Mouse (Mus musculus) neural tube, embryonic 14.5 days (tissue): ENCODE measurements around the gene Ap1s3. TPM values are rescaled to one million over a fixed set of nuclear protein-coding genes. Genes with fewer than 3 reads are reported as not detected.
A peak's percentile ranks its signal among the peaks of the same experiment; 100 is the strongest.

ENCODE experiments used
- ATAC-seq: fragments of 200-750 bp; cut with Nextera tagmentation; 2 replicates; pipeline ENCODE4 v1.8.0; 2017; ENCODE audit warnings: low read depth, mild to moderate bottlenecking, moderate TSS enrichment, moderate library complexity
- H3K27ac ChIP-seq: fragments of 300-500 bp; sonication (generic); 2 replicates; pipeline ENCODE4 v1.5.1; 2014; ENCODE audit warnings: low read depth, mild to moderate bottlenecking, control low read depth, low read length, moderate library complexity, mixed read lengths
- H3K27me3 ChIP-seq: fragments of 300-500 bp; sonication (generic); 2 replicates; pipeline ENCODE4 v1.6.1; 2014; ENCODE audit warnings: low read length; ENCODE audit not compliant: control insufficient read depth, insufficient read depth
- H3K36me3 ChIP-seq: fragments of 300-500 bp; sonication (generic); 2 replicates; pipeline ENCODE4 v1.6.1; 2014; ENCODE audit warnings: low read length, mixed read lengths; ENCODE audit not compliant: control insufficient read depth, insufficient read depth
- H3K4me1 ChIP-seq: fragments of 300-500 bp; sonication (generic); 2 replicates; pipeline ENCODE4 v1.6.1; 2014; ENCODE audit warnings: low read length; ENCODE audit not compliant: control insufficient read depth, insufficient read depth
- H3K4me2 ChIP-seq: fragments of 300-500 bp; sonication (generic); 2 replicates; pipeline ENCODE4 v1.6.1; 2014; ENCODE audit warnings: mild to moderate bottlenecking, low read depth, low read length, control low read depth
- H3K4me3 ChIP-seq: fragments of 300-500 bp; sonication (generic); 2 replicates; pipeline ENCODE4 v1.5.1; 2014; ENCODE audit warnings: low read depth, low read length, control low read depth, mixed read lengths
- H3K9ac ChIP-seq: fragments of 300-500 bp; sonication (generic); replicated peaks from 2 replicates; pipeline ENCODE4 v1.6.1; 2014; ENCODE audit warnings: low read depth, mild to moderate bottlenecking, control low read depth, low read length, mixed read lengths
- H3K9me3 ChIP-seq: fragments of 300-500 bp; sonication (generic); 2 replicates; pipeline ENCODE4 v1.6.1; 2016; ENCODE audit warnings: low read length; ENCODE audit not compliant: control insufficient read depth
- WGBS: fragments of 180-500 bp; shearing (Covaris S2); extraction: QIAGEN DNeasy Blood & Tissue Kit; methylation state at CpG from one replicate; pipeline ENCODE4 v1.1.7; 2014; 5-methylcytosine and 5-hydroxymethylcytosine counted together
- polyA plus RNA-seq: library from polyadenylated mRNA; unstranded; fragments of >200 nt; fragmentation: Nextera tagmentation; extraction: Ambion mirVana; gene quantifications from 2 replicates; pipeline ENCODE4 v1.2.1, GENCODE M21; 2014

The Ap1s3 gene
- polyA plus RNA-seq, 1 experiment from 2014 or later = 0.29 TPM

DNA sequence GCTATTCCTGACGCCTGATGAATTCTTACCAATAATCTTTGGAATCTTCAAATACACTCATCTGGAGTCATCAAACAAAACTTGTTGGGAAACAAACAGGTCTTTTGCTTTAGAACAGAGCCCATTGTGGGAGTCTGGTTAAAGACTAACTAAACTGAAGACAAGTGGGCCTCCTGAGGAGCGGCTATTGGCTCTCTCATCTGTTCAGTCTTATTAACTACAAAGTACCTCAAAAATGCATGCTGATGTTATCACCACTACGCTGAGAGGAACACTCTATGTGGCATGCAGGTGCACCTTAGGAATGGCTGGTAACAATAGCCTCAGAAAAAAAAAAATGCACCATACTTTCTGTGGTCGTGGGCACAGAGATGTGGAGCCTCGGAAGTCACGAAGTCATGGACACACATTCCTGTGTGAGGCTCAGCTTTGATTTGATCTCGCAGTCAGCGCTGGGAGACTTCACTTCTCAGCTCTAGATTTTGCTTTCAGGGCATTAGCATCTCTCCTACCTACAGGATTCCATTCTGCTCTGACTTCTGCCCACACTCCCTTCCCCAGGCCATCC is 6.4 kb upstream of the Ap1s3 start:
- 55% methylated on average over 8 of the region's 8 CpGs for WGBS
- Histone ChIP-seq H3K9ac (no peak overlapping the region), H3K4me2 (no peak overlapping the region), H3K4me1 (no peaks in the 10 kb centered on the region), H3K9me3 (no peaks in the 10 kb centered on the region), H3K36me3 (no peaks in the 10 kb centered on the region), H3K4me3 (no peak overlapping the region), H3K27me3 (peaks cover 1% of the 10 kb centered on the region), H3K27ac (no peak overlapping the region)
- ATAC-seq = no peak

DNA sequence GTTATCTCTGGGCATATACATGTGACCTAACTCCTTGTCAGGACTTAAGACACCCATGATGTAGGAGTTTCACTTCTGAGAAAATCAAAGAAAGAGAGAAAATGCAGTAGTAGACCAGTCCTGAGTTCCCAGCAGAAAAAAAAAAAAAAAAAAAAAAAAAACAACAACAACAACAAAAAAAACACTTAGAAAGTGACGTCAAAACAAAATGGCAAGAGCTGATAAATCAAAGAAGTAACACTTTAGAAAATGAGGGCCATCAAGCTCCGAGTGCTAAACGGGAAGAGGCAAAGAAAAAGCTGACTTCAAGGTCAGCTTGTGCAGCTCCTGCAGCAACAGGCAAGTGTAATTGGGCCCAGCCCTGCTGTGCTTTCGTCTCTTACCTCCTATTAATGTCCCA is 3.9 kb upstream of the Ap1s3 start:
- no peak overlapping the region for H3K9ac ChIP-seq
- H3K36me3 ChIP-seq = no peaks in the 10 kb centered on the region
- no peaks in the 10 kb centered on the region for H3K9me3 ChIP-seq
- H3K27ac ChIP-seq = no peak overlapping the region
- no peak for ATAC-seq
- H3K4me1 ChIP-seq = peaks cover 5% of the 10 kb centered on the region; the same call in 1 of the 2 replicates
- no peak overlapping the region for H3K4me2 ChIP-seq
- H3K27me3 ChIP-seq = peaks cover 16% of the 10 kb centered on the region
- 78% methylated on average over 4 of the region's 4 CpGs for WGBS
- H3K4me3 ChIP-seq = no peak overlapping the region

GRCm38 (mm10) chr1:79671196-79671542 is 603 bp downstream of the Ap1s3 start:
- no peak overlapping the region for H3K27ac ChIP-seq
- H3K27me3 ChIP-seq = peaks cover 20% of the 10 kb centered on the region
- no peak for ATAC-seq
- peak overlapping the region; percentile 99 for H3K4me2 ChIP-seq
- 2% methylated on average over 11 of the region's 11 CpGs for WGBS
- H3K9ac ChIP-seq = peak overlapping the region; percentile 42; the same call in 1 of the 2 replicates
- H3K36me3 ChIP-seq = no peaks in the 10 kb centered on the region
- H3K4me1 ChIP-seq = peaks cover 5% of the 10 kb centered on the region; the same call in 1 of the 2 replicates
- no peaks in the 10 kb centered on the region for H3K9me3 ChIP-seq
- H3K4me3 ChIP-seq = peak overlapping the region; percentile 53

DNA sequence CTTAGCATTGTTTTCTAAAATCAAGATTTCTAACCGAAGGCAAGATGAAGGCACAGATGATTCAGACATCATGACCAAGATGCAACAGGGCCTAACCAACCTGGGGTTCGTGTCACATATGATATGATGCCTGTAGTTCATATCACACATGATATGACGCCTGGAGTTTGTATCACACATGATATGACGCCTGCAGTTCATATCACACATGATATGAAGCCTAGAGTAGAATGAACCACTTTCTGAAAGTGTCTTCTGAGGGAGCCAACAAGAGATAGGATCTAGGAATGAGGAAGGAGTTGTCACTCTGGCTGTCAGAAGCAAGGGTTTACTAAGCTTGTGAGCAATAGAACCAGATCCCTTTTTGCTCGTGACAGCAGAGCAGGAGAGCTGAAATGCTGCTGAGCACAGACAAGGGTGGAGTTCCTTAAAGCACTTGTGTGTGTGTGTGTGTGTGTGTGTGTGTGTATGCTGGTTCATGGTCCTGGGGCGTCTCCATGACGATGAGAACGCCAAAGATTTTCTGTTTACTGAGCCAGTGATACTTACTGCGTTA is 2.3 kb downstream of the Ap1s3 start:
- Histone ChIP-seq H3K4me1 (peaks cover 5% of the 10 kb centered on the region; the same call in 1 of the 2 replicates), H3K9ac (no peak overlapping the region), H3K9me3 (no peaks in the 10 kb centered on the region), H3K4me2 (no peak overlapping the region), H3K27me3 (peaks cover 20% of the 10 kb centered on the region), H3K36me3 (no peaks in the 10 kb centered on the region), H3K4me3 (no peak overlapping the region), H3K27ac (no peak overlapping the region)
- ATAC-seq = no peak
- whole genome bisulfite sequencing = 84% methylated on average over 9 of the region's 9 CpGs

GRCm38 (mm10) chr1:79664911-79665310 is 6.9 kb downstream of the Ap1s3 start:
- WGBS = 87% methylated on average over 4 of the region's 4 CpGs
- Histone ChIP-seq H3K27me3 (no peaks in the 10 kb centered on the region), H3K9ac (no peak overlapping the region), H3K4me2 (no peak overlapping the region), H3K4me3 (no peak overlapping the region), H3K4me1 (no peaks in the 10 kb centered on the region), H3K9me3 (no peaks in the 10 kb centered on the region), H3K36me3 (no peaks in the 10 kb centered on the region), H3K27ac (no peak overlapping the region)
- no peak for ATAC-seq

- Histone ChIP-seq H3K27me3 (no peaks in the 10 kb centered on the region), H3K36me3 (no peaks in the 10 kb centered on the region), H3K9me3 (no peaks in the 10 kb centered on the region), H3K4me2 (no peak overlapping the region), H3K4me1 (no peaks in the 10 kb centered on the region), H3K27ac (no peak overlapping the region), H3K9ac (no peak overlapping the region), H3K4me3 (no peak overlapping the region)
- 91% methylated on average over 7 of the region's 7 CpGs for WGBS
- no peak for ATAC-seq
These were observed 12.2 kb downstream of the Ap1s3 start for GRCm38 (mm10) chr1:79659598-79659997.

DNA sequence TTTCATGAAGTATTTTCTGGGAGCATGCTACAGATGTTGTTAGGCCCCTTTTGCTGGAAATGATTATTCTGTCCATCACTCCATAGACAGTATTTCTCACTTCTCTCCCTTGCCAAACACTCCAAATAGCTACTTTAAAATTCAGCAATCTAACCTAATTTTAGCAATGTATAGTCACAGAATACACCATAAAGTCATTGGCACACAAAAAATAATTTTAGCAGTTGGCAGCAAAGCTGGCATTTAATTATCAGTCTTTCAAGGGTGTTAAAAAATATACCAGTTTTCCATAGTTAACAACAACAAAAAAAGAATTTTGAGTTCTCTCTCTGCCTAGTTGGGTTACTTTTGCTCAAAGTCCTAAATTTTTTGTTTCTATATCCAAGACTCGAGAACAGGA is 14.4 kb downstream of the Ap1s3 start:
- ATAC-seq = no peak
- Histone ChIP-seq H3K9me3 (no peaks in the 10 kb centered on the region), H3K9ac (no peak overlapping the region), H3K36me3 (no peaks in the 10 kb centered on the region), H3K4me2 (no peak overlapping the region), H3K27me3 (no peaks in the 10 kb centered on the region), H3K4me1 (no peaks in the 10 kb centered on the region), H3K4me3 (no peak overlapping the region), H3K27ac (no peak overlapping the region)
- WGBS = 63% methylated on average over 1 of the region's 1 CpGs

GRCm38 (mm10) chr1:79655819-79656555 is 15.8 kb downstream of the Ap1s3 start:
- Histone ChIP-seq H3K9me3 (no peaks in the 10 kb centered on the region), H3K4me2 (no peak overlapping the region), H3K9ac (no peak overlapping the region), H3K27me3 (no peaks in the 10 kb centered on the region), H3K27ac (no peak overlapping the region), H3K4me3 (no peak overlapping the region), H3K36me3 (no peaks in the 10 kb centered on the region), H3K4me1 (no peaks in the 10 kb centered on the region)
- no peak for ATAC-seq
- 77% methylated on average over 4 of the region's 4 CpGs for WGBS

- H3K27me3 ChIP-seq = no peaks in the 10 kb centered on the region
- WGBS = 100% methylated on average over 2 of the region's 2 CpGs
- no peaks in the 10 kb centered on the region for H3K9me3 ChIP-seq
- no peak for ATAC-seq
- no peak overlapping the region for H3K27ac ChIP-seq
- H3K9ac ChIP-seq = no peak overlapping the region
- H3K4me2 ChIP-seq = no peak overlapping the region
- H3K4me1 ChIP-seq = no peaks in the 10 kb centered on the region
- H3K36me3 ChIP-seq = no peaks in the 10 kb centered on the region
- no peak overlapping the region for H3K4me3 ChIP-seq
These were observed 16.8 kb downstream of the Ap1s3 start for GRCm38 (mm10) chr1:79654948-79655347.
